Mouse (Mus musculus): ENCODE data around the gene Rom1. TPM values are rescaled to one million over a fixed set of nuclear protein-coding genes. Genes with fewer than 3 reads are reported as not detected.
"Not testable (repeated sequence)": the region's sequence is repeated elsewhere in the genome, so short reads cannot be mapped to it uniquely, and the experiment has no call there.

Rom1 gene
- total RNA-seq, 2 experiments from 2014 or later = 25.7 to 34.7 TPM

- DNase-seq = peak; percentile 45 to 61
Observed at GRCm38 (mm10) chr19:8897211-8897864, 31.8 kb downstream of the Rom1 start.

- not testable (repeated sequence) for DNase-seq
Observed at GRCm38 (mm10) chr19:8896231-8896630, 32.9 kb downstream of the Rom1 start.

GRCm38 (mm10) chr19:8895397-8895960 lies 33.7 kb downstream of the Rom1 start:
- no peak for DNase-seq

- peak; percentile 89 to 94 for DNase-seq
Observed at GRCm38 (mm10) chr19:8892829-8893766, 36.1 kb downstream of the Rom1 start, which contains the start of gene Ints5. TSS of gene Ints5 (plus strand) at chr19:8893005.

GRCm38 (mm10) chr19:8888511-8889385 lies 40.4 kb downstream of the Rom1 start, which contains the start of the genes 1810009A15Rik and Gm49416:
TSS of gene 1810009A15Rik (plus strand) at chr19:8888853.
TSS of gene Gm49416 (plus strand) at chr19:8888926.
- DNase-seq = peak; percentile 97

- DNase-seq = no peak
Observed at GRCm38 (mm10) chr19:8887585-8888463, 41.3 kb downstream of the Rom1 start.

GRCm38 (mm10) chr19:8886916-8887584 lies 42.1 kb downstream of the Rom1 start:
- DNase-seq = no peak

GRCm38 (mm10) chr19:8883616-8884015 lies 45.5 kb downstream of the Rom1 start, which contains the start of the genes Lbhd1 and Gm49403:
TSS of gene Lbhd1 (plus strand) at chr19:8883732.
TSS of gene Gm49403 (plus strand) at chr19:8883930.
- no peak for DNase-seq

GRCm38 (mm10) chr19:8881034-8881392 lies 48.1 kb downstream of the Rom1 start:
- no peak for DNase-seq

- DNase-seq = peak; percentile 94
Observed at GRCm38 (mm10) chr19:8880311-8881033, 48.7 kb downstream of the Rom1 start, which contains the start of gene Uqcc3. TSS of gene Uqcc3 (minus strand) at chr19:8880923.

Small RNA genes within 50 kb of the gene (microRNA-seq; reads per million reads assigned to microRNA genes)
- 0 reads per million in 2 experiments for gene Mir5136

Other genes starting within 250 kb of the Rom1 start
- 10 to 100 TPM; 42.4 to 48.1 TPM for gene Slc3a2, start 206.0 kb downstream of the Rom1 start, total RNA-seq (2021)
- gene Wdr74, start 193.5 kb downstream of the Rom1 start, total RNA-seq (2021) = 10 to 100 TPM; 18.8 to 22.3 TPM
- gene 1700092M07Rik, start 188.6 kb downstream of the Rom1 start, total RNA-seq (2021) = under 1 TPM in 1 of 2 experiments, not detected in 1; 0.72 TPM
- 10 to 100 TPM; 21.3 to 27.1 TPM for gene Stx5a, start 187.9 kb downstream of the Rom1 start, total RNA-seq (2021)
- 10 to 100 TPM; 31.6 to 35.6 TPM for gene Nxf1, start 172.3 kb downstream of the Rom1 start, total RNA-seq (2021)
- 100 to 1,000 TPM; 133 to 134 TPM for gene Tmem223, start 158.4 kb downstream of the Rom1 start, total RNA-seq (2021)
- gene Tmem179b, start 154.9 kb downstream of the Rom1 start, total RNA-seq (2021) = 10 to 100 TPM; 12.0 to 12.6 TPM
- gene Taf6l, start 142.9 kb downstream of the Rom1 start, total RNA-seq (2021) = 1 to 10 TPM; 7.2 to 8.6 TPM
- 10 to 100 TPM; 58.3 to 60.9 TPM for gene Polr2g, start 130.8 kb downstream of the Rom1 start, total RNA-seq (2021)
- 1 to 10 TPM in 1 of 2 experiments, under 1 TPM in 1; 0.79 to 1.6 TPM for gene Zbtb3, start 126.8 kb downstream of the Rom1 start, total RNA-seq (2021)
- gene Ttc9c, start 110.0 kb downstream of the Rom1 start, total RNA-seq (2021) = 10 to 100 TPM; 13.6 to 18.3 TPM
- gene Hnrnpul2, start 109.3 kb downstream of the Rom1 start, total RNA-seq (2021) = 10 to 100 TPM; 47.2 to 47.4 TPM
- not detected for gene AC129217.1, start 99.6 kb downstream of the Rom1 start, total RNA-seq (2021)
- gene Bscl2, start 91.9 kb downstream of the Rom1 start, total RNA-seq (2021) = 10 to 100 TPM; 24.7 to 32.2 TPM
- gene Gng3, start 90.2 kb downstream of the Rom1 start, total RNA-seq (2021) = not detected
- gene Lrrn4cl, start 78.6 kb downstream of the Rom1 start, total RNA-seq (2021) = 1 to 10 TPM; 2.3 to 3.6 TPM
- gene Ubxn1, start 57.9 kb downstream of the Rom1 start, total RNA-seq (2021) = 100 to 1,000 TPM; 125 to 132 TPM
- 10 to 100 TPM; 55.9 to 62.8 TPM for gene Uqcc3, start 48.4 kb downstream of the Rom1 start, total RNA-seq (2021)
- 1 to 10 TPM; 1.6 to 3.8 TPM for gene Lbhd1, start 45.6 kb downstream of the Rom1 start, total RNA-seq (2021)
- gene Gm49403, start 45.4 kb downstream of the Rom1 start, total RNA-seq (2021) = not detected
- gene 1810009A15Rik, start 40.5 kb downstream of the Rom1 start, total RNA-seq (2021) = 10 to 100 TPM; 19.1 to 20.1 TPM
- gene Gm49416, start 40.4 kb downstream of the Rom1 start, total RNA-seq (2021) = 1 to 10 TPM in 1 of 2 experiments, not detected in 1; 3.4 TPM
- gene Ints5, start 36.4 kb downstream of the Rom1 start, total RNA-seq (2021) = 10 to 100 TPM; 11.2 to 11.5 TPM
- 10 to 100 TPM; 45.0 to 52.1 TPM for gene Ganab, start 31.3 kb downstream of the Rom1 start, total RNA-seq (2021)
- 10 to 100 TPM; 38.0 to 38.7 TPM for gene B3gat3, start 9.0 kb downstream of the Rom1 start, total RNA-seq (2021)
- 1 to 10 TPM; 5.7 to 7.6 TPM for gene Eml3, start 196 bp upstream of the Rom1 start, total RNA-seq (2021)
- 10 to 100 TPM; 28.8 to 30.1 TPM for gene Mta2, start 12.5 kb upstream of the Rom1 start, total RNA-seq (2021)
- gene Tut1, start 24.5 kb upstream of the Rom1 start, total RNA-seq (2021) = 1 to 10 TPM; 8.2 to 9.5 TPM
- 100 to 1,000 TPM; 239 to 257 TPM for gene Eef1g, start 37.7 kb upstream of the Rom1 start, total RNA-seq (2021)
- gene Ahnak, start 59.9 kb upstream of the Rom1 start, total RNA-seq (2021) = 100 to 1,000 TPM; 341 to 356 TPM
- 10 to 100 TPM in 1 of 2 experiments, not detected in 1; 80.4 TPM for gene Scgb1a1, start 158.6 kb upstream of the Rom1 start, total RNA-seq (2021)
- gene Asrgl1, start 206.3 kb upstream of the Rom1 start, total RNA-seq (2021) = 10 to 100 TPM; 33.8 to 36.0 TPM